Mouse (Mus musculus): ENCODE results near the gene Pln. TPM values are rescaled to one million over a fixed set of nuclear protein-coding genes. Genes with fewer than 3 reads are reported as not detected.

The Pln gene
- 20.8 and 34.4 TPM in 2 replicates for polyA plus RNA-seq (2012; rRNA removed)

GRCm38 (mm10) chr10:53337162-53337923 lies at the start of gene Pln:
Gene Pln, plus strand, starts transcription at chr10:53337667.
- 71% methylated on average over 6 of the region's 6 CpGs for WGBS
- H3K4me3 ChIP-seq (replicated peaks; ENCODE audit: extremely low read depth, low read depth, low read length): no peak within 1 kb of the TSS
- peaks cover 10% of the 10 kb centered on the region for H3K4me1 ChIP-seq (ENCODE audit: control insufficient read depth, insufficient read depth, low read length)
- no peak for DNase-seq
- TF ChIP-seq POLR2A (IDR thresholded peaks at IDR 0.05; ENCODE audit: borderline replicate concordance, extremely low read depth, low read depth, low read length): no peak
- TF ChIP-seq CTCF (IDR thresholded peaks at IDR 0.05; ENCODE audit: insufficient read depth, low read length): no peak

GRCm38 (mm10) chr10:53305867-53306266 lies 31.6 kb upstream of the Pln start:
- 35% methylated on average over 3 of the region's 3 CpGs for whole genome bisulfite sequencing
- TF ChIP-seq POLR2A (IDR thresholded peaks at IDR 0.05; ENCODE audit: borderline replicate concordance, extremely low read depth, low read depth, low read length) (no peak), CTCF (IDR thresholded peaks at IDR 0.05; ENCODE audit: insufficient read depth, low read length) (no peak)
- DNase-seq: no peak

GRCm38 (mm10) chr10:53306674-53307073 lies 30.8 kb upstream of the Pln start:
- 86% methylated on average over 3 of the region's 3 CpGs for WGBS
- Histone ChIP-seq H3K4me3 (replicated peaks; ENCODE audit: extremely low read depth, low read depth, low read length) (no peak overlapping the region), H3K4me1 (ENCODE audit: control insufficient read depth, insufficient read depth, low read length) (no peaks in the 10 kb centered on the region)
- no peak for DNase-seq
- no peak for TF ChIP-seq POLR2A (IDR thresholded peaks at IDR 0.05; ENCODE audit: borderline replicate concordance, extremely low read depth, low read depth, low read length)
- TF ChIP-seq CTCF (IDR thresholded peaks at IDR 0.05; ENCODE audit: insufficient read depth, low read length): no peak

More at GRCm38 (mm10) chr10:53305867-53306266, 31.6 kb upstream of the Pln start:
- Histone ChIP-seq H3K4me3 (replicated peaks; ENCODE audit: extremely low read depth, low read depth, low read length) (no peak overlapping the region), H3K4me1 (ENCODE audit: control insufficient read depth, insufficient read depth, low read length) (no peaks in the 10 kb centered on the region)

GRCm38 (mm10) chr10:53323367-53323766 lies 14.1 kb upstream of the Pln start:
- DNase-seq: no peak
- no peak for TF ChIP-seq POLR2A (IDR thresholded peaks at IDR 0.05; ENCODE audit: borderline replicate concordance, extremely low read depth, low read depth, low read length)
- no peak for TF ChIP-seq CTCF (IDR thresholded peaks at IDR 0.05; ENCODE audit: insufficient read depth, low read length)
- Histone ChIP-seq H3K4me1 (ENCODE audit: control insufficient read depth, insufficient read depth, low read length) (peaks cover 7% of the 10 kb centered on the region), H3K4me3 (replicated peaks; ENCODE audit: extremely low read depth, low read depth, low read length) (no peak overlapping the region)

- TF ChIP-seq POLR2A (IDR thresholded peaks at IDR 0.05; ENCODE audit: borderline replicate concordance, extremely low read depth, low read depth, low read length) (no peak), CTCF (IDR thresholded peaks at IDR 0.05; ENCODE audit: insufficient read depth, low read length) (no peak)
- Histone ChIP-seq H3K4me1 (ENCODE audit: control insufficient read depth, insufficient read depth, low read length) (peaks cover 10% of the 10 kb centered on the region), H3K4me3 (replicated peaks; ENCODE audit: extremely low read depth, low read depth, low read length) (no peak overlapping the region)
- whole genome bisulfite sequencing: 0% methylated on average over 1 of the region's 1 CpGs
- DNase-seq: no peak
Observed at GRCm38 (mm10) chr10:53324663-53325062, 12.8 kb upstream of the Pln start.

- no peak for DNase-seq
- TF ChIP-seq CTCF (IDR thresholded peaks at IDR 0.05; ENCODE audit: insufficient read depth, low read length): no peak
- TF ChIP-seq POLR2A (IDR thresholded peaks at IDR 0.05; ENCODE audit: borderline replicate concordance, extremely low read depth, low read depth, low read length): no peak
- H3K4me3 ChIP-seq (replicated peaks; ENCODE audit: extremely low read depth, low read depth, low read length): no peak overlapping the region
- peaks cover 10% of the 10 kb centered on the region for H3K4me1 ChIP-seq (ENCODE audit: control insufficient read depth, insufficient read depth, low read length)
Observed at GRCm38 (mm10) chr10:53326367-53326766, 11.1 kb upstream of the Pln start.

GRCm38 (mm10) chr10:53329257-53329656 lies 8.2 kb upstream of the Pln start:
- DNase-seq: no peak
- 41% methylated on average over 3 of the region's 3 CpGs for WGBS
- H3K4me1 ChIP-seq (ENCODE audit: control insufficient read depth, insufficient read depth, low read length): peaks cover 13% of the 10 kb centered on the region
- H3K4me3 ChIP-seq (replicated peaks; ENCODE audit: extremely low read depth, low read depth, low read length): no peak overlapping the region
- TF ChIP-seq CTCF (IDR thresholded peaks at IDR 0.05; ENCODE audit: insufficient read depth, low read length): no peak
- TF ChIP-seq POLR2A (IDR thresholded peaks at IDR 0.05; ENCODE audit: borderline replicate concordance, extremely low read depth, low read depth, low read length): no peak

GRCm38 (mm10) chr10:53332752-53333151 lies 4.7 kb upstream of the Pln start:
- H3K4me3 ChIP-seq (replicated peaks; ENCODE audit: extremely low read depth, low read depth, low read length): no peak overlapping the region
- WGBS: 53% methylated on average over 2 of the region's 2 CpGs
- TF ChIP-seq POLR2A (IDR thresholded peaks at IDR 0.05; ENCODE audit: borderline replicate concordance, extremely low read depth, low read depth, low read length) (no peak), CTCF (IDR thresholded peaks at IDR 0.05; ENCODE audit: insufficient read depth, low read length) (no peak)
- no peak for DNase-seq
- peaks cover 13% of the 10 kb centered on the region for H3K4me1 ChIP-seq (ENCODE audit: control insufficient read depth, insufficient read depth, low read length)

GRCm38 (mm10) chr10:53335266-53335665 lies 2.2 kb upstream of the Pln start:
- Histone ChIP-seq H3K4me1 (ENCODE audit: control insufficient read depth, insufficient read depth, low read length) (peaks cover 10% of the 10 kb centered on the region), H3K4me3 (replicated peaks; ENCODE audit: extremely low read depth, low read depth, low read length) (no peak overlapping the region)
- no peak for TF ChIP-seq CTCF (IDR thresholded peaks at IDR 0.05; ENCODE audit: insufficient read depth, low read length)
- TF ChIP-seq POLR2A (IDR thresholded peaks at IDR 0.05; ENCODE audit: borderline replicate concordance, extremely low read depth, low read depth, low read length): no peak
- DNase-seq: no peak
- WGBS: 74% methylated on average over 2 of the region's 2 CpGs

GRCm38 (mm10) chr10:53335974-53336373 lies 1.5 kb upstream of the Pln start:
- no peak for TF ChIP-seq POLR2A (IDR thresholded peaks at IDR 0.05; ENCODE audit: borderline replicate concordance, extremely low read depth, low read depth, low read length)
- no peak for TF ChIP-seq CTCF (IDR thresholded peaks at IDR 0.05; ENCODE audit: insufficient read depth, low read length)
- H3K4me3 ChIP-seq (replicated peaks; ENCODE audit: extremely low read depth, low read depth, low read length): no peak overlapping the region
- peaks cover 10% of the 10 kb centered on the region for H3K4me1 ChIP-seq (ENCODE audit: control insufficient read depth, insufficient read depth, low read length)
- no peak for DNase-seq
- WGBS: 73% methylated on average over 3 of the region's 3 CpGs
